Mouse (Mus musculus) thymus, postnatal 14 days (tissue): Measurements from ENCODE around the gene Smco3.
"Not testable (repeated sequence)": the region's sequence is repeated elsewhere in the genome, so short reads cannot be mapped to it uniquely, and the experiment has no call there.

ENCODE experiments used
- DNase-seq: peaks from one replicate; pipeline ENCODE4 v3.0.0; 2021

Smco3 gene

DNA sequence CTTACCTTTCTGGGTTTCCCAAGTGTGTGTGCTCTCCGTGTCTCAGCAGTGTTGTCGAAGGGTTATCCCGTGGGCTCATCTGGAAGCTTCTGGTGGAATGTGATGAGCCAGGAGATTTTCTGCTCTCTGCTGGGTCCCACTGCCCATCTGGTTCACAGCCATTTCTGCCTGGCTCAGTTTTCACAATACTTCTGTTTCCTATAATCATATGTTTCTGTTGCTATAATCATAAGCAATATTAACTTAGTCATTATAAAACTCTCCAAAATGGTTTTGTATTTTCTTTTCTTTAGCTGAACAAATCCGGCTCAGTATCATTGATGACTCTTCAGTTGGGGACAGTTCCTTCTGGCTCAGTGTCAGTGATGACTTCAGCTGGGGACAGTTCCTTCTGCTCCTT lies at the start of gene Smco3:
Smco3 (minus strand) TSS at position 101 of the 400 bp plus-strand sequence.
- DNase-seq, result no peak

DNA sequence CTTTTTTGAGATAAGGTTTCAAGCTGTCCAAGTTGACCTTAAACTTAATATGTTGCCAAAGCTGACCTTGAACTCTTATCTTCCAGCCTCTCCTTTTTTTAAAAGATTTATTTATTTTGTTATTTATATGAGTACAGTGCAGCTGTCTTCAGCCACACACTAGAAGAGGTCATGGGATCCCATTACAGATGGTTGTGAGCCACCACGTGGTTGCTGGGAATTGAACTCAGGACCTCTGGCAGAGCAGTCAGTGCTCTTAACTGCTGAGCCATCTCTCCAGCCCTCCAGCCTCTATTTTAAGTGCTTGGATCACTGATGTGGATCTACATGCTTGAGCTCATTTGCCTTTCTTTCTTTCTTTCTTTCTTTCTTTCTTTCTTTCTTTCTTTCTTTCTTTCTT lies 49.5 kb upstream of the Smco3 start:
- DNase-seq, result not testable (repeated sequence)

DNA sequence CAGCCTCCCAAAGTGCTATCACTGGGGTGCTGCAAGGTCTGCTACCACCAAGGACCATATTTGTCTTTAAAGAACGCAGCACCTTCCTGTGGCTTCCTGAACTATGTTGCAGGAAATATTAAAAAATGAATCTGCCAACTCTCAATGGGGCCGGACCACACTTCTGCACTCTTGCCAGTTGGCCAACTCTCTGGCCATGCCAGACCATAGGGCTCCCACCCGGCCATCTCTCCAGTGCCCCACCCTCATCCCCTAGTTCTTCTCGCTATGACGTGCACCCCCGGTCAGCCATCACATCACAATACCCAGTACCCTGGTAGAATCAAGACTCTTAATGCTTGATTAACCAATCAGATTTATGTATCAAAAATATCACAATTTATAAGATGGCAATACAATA lies 48.7 kb upstream of the Smco3 start:
- DNase-seq, result no peak

DNA sequence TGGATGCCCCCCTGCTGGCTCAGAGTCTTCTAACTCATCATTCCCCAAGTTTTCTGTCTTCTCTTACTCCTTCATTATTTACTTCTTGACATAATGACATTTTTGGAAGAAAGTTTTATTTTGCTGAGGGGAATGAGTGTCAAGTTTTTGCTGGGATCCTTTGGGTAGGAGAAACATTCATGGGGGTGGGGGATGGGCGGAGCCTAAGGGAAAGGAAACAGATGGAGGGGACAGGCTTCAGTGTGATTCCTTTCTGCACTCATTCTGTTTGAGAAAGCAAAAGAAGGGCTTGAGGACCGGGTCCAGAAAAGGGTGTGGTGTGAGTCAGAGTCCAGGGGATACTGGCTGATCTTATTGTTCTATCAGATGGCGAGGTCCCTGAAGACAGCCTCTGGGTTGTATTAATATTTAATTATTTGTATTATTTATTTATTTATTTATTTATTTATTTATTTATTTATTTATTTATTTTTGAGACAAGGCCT lies 48.2 kb upstream of the Smco3 start:
- DNase-seq, result no peak

DNA sequence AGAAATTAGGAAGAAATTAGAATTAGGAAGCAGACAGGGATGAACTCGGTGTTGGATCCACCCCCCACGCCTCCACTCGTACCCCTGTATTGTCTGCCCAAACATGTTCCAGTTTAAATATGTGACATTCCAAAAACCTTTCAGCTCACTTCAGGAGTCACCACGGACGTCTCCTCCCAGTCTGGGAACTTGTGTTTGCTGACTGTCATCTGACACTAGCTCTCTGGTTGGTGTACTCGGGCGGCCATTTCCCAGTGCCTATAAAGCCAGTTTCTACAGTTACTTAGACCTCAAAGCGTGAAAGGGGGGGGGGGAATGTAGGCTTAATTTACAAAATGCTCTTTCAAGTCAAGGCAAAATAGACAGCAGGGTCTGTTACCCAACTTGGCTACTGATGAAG lies 46.4 kb upstream of the Smco3 start:
- no peak for DNase-seq

DNA sequence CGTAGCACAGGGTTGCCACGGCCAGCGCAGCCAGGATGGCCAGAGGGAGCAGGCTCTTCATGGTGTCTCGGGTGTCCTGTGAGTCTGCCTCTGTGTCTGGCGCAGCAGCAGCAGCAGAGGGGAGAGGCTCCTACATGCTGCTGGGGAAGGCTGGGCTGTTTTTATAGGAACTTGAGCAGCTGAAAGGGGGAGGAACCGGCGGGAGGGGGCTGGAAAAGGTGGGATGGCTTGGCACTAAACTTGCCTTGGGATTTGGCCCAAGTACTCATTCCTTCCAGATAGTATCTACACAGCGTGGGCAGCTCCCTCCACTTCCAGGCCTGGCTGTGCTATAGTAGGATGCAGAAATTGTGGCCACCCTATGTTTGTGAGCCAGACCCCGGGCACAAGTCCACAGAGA lies 40.4 kb upstream of the Smco3 start, which contains the start of gene Mgp:
Mgp (minus strand) TSS at position 154 of the 400 bp plus-strand sequence.
- DNase-seq, result no peak

DNA sequence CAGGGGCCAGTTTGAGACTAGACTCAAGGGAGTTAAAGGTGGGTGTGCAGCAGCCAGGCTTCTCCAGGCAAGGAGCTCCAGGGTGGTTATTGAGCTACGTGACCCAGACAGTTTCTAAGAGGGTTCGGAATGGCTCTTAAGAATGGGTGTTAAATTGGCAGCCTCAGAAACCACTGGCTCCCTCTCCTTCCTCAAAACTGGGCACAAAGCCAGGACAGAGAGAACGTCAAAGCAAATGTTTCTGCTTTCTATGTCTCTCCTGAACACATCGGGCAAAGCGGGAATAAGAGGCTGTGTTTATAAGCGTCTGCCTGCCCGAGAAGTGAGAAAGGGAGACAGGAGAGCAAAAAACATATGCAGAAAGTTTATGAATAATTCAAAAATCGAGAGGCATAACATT lies 39.3 kb upstream of the Smco3 start:
- DNase-seq, result no peak

DNA sequence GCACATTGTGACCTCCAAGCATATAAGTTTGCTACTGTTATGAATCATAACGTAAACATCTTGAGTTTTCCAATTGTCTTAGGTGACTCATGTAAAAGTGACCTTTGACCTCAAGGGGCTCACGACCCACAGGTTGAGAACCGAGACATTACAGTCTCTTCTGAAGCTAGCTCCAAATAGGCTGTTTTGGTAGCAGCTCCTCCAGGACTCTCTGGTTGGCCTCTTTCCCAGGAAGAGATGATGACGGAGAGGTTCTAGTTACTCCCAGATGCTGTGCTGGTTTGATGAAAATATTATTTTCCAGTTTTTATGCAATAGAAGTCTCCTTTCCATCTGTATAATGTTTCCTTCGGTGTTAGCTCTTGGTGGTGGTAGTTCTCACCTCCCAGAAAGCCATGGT lies 33.7 kb upstream of the Smco3 start:
- no peak for DNase-seq

DNA sequence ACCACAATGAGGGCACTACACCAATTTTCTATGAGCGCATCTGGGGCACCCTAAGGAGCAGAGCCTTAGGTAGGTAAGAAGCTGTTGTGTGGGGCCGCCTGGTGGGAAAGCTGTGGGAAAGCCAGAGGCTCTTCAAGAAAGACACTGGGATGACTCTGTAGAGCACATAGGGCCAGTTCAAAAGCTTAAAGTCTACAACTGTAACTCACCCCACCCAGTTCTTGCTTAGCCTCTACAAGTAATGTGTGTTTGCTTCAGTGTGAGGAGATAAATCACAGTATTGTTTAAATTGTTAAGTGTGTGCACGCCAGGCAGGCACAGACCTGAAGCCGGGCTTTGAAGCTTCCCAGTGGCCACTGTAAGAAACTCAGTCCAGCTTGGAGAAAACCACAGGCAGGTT lies 30.9 kb upstream of the Smco3 start:
- DNase-seq, result no peak

DNA sequence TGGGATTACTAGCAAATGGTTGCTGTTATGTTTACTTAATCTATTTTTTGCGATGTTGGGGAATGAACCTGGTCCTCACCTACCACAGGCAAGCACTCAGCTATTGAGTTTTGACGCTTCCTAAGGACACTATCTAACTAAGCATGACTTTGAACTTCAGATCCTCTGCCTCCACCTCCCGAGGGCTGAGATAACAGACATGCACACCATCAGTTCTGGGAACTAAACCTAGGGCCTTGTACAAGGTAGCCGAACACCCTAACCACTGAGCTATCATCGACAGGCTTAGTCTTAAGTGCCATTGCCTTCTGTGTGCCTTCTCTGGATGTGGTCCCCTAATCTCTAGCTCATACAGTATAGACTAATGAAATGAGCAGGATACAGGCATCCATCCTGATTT lies 30.1 kb upstream of the Smco3 start:
- DNase-seq, result no peak

DNA sequence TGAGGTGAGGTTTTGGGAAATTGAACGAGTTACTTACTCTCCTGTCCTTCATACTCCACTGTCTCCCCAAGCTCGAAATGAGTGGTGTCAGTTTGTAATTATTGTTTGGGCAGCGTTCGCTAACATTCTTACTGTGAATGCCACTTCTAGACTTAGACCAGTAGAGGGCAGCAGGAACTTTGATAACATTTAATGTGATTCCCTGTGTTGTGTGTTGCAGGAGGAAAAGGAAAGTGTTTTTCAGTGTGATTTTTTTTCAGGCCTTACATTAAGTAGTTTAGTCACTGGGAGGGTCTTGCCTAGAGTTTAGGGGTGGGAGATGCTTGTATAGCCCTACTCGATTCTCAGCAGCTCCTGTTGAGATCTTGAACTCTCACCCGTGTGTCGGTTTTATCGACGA lies 25.8 kb upstream of the Smco3 start:
- peak; percentile 37 for DNase-seq

DNA sequence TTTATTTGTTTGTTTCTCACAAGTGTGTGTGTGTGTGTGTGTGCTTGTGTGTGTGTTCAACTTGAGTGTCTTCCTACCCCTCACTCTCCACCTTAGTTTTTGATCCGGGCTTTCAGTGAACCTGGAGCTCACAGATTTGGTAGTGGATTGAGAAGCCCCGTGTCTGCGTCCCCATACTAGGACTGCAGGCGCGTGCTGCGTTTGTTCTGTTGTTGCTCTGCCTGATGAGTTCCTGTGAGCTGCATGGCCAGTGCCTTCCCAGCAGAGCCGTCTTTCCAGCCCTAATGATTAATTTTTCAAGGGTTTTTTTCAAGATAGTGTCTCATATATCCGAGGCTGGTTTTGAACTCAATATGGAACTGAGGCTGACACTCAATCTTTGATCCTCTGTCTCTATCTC lies 23.2 kb upstream of the Smco3 start:
- DNase-seq, result no peak

DNA sequence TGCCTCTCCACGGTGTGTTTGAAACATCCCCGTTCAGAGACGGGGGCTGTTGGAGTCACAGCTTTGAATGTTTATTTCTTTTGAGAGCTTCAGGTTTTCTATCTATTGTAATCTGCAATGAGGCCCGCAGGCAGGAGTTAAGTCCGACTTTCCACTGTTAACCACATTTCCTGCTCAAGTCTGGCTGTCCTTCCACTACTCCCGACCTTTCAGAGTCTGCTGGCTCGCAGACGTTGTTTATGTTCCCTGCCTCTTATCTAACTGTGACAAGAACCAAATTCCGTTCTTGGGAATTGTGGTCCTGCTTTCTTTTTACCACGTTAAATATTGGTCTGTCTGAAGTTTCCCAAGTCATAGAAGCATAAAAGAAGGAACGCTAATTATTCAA lies 22.6 kb upstream of the Smco3 start:
- no peak for DNase-seq

DNA sequence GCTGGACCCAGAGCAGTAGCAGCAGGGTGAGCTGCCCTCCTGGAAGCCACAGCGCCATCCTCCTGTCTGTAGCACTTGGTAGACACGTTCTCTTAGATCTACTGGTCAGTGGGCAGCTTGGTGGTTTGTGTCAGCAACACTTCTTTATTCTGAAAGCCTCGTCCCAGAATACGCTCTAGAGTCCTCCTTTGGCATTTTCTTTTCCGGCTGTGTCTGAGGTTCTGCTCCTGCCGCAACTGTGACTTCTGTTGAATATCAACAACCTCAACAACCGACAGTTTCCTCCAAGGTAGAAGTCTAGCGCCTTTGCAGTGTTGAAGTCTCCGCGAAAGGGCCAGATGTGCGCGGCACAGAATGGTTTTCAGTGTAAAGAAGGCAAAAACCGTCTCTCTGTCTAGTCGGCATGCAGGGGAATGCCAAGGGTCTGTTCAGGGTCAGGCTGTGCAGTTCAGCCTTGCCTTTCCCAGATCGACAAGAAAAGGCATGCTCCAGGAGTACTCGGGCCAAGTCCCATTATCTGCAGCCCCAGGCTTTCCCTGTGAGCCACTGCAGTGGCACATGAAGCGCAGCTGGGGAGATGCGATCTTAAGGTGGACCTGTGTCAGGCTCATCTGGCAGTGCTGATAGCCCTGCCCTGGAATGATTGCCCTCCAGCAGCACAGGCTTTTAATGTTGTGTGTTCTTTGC lies 22.1 kb upstream of the Smco3 start, which contains the start of gene Art4:
Art4 (minus strand) TSS at position 548 of the 687 bp plus-strand sequence.
- peak; percentile 75 for DNase-seq

DNA sequence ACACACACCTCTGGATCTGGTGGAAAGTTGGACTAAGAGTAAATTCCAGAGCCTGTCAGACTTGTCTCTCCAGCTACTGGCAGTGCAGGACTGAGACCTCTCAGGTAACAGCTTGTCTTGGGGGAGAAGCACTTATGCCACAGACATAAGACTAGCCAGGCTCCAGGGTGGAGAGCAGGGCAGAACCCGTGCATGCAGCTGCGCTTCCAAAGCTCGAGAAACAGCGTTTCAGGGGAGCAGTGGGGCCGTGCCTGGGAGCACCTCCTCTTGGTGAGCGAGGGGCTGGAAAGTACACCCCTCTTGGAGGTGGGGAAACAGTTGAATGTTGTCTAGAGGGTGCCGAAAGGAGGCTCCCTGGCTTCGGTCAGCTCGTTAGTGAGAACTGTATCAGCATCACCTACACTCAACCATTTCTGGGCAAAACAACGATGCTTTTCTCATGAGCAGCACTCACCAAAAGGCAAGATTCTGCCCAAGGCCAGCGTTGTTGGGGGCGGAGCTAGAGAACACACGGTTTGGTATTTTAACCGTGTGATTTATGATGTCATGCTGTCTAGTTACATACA lies 20.9 kb upstream of the Smco3 start:
- peak; percentile 71 for DNase-seq

DNA sequence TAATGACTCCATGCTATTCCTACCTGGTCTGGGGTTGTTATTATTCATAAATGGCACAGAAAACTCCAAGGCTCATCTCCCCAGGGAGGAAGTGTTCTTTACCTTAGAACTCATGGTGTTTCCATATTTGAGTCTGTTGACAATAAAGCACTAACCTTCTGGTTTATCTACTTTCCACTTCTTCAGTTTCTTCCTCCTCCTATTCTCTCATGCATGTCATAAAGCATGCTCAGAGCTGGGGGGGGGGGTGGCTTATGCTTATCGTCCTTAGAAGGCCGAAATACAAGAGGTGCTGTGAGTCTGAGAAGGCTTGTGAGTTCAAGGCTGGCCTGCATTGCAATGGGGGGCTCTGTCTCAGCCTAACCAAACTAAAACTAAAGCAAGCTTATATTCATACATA lies 19.9 kb upstream of the Smco3 start:
- no peak for DNase-seq

DNA sequence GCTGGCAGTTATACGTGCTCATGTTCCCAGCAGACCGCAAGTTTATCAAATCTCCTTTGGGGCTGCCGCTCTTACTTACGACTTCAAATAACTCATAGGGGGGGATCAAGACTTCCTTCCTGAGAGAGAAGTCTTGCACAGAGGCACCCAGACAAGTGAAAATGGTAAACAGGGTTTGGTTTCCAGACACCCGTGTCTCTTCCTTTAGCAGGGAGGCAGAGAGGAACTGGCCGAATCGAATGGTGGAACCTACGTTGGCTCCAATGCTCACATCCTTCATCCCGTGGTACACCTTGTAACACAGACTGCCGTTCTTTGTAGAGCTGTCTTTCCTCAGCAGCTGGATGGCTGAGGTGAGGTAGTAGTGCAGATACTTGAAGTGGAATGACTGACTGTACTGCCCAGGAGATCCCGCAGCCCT lies 19.1 kb upstream of the Smco3 start:
- peak; percentile 77 for DNase-seq

DNA sequence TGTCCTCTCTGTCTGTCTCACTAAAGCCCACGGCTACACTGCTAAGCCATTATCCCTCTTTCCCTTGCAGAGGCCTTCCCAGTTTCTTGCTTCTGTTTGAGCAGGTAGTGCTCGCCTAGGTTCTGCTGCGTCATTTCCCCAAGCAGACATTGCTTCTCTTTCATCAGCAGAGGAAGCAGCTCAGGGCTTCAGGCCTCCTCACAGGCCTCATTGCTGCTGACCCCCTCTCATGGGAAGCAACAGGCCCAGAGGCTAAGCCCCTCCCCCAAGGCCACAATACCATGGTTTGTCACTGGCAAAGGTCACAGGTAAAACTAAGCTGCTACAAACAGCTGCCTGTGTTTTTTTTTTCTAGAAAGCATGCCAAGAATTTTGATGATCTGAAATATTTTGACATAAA lies 17.5 kb upstream of the Smco3 start:
- peak; percentile 43 for DNase-seq

DNA sequence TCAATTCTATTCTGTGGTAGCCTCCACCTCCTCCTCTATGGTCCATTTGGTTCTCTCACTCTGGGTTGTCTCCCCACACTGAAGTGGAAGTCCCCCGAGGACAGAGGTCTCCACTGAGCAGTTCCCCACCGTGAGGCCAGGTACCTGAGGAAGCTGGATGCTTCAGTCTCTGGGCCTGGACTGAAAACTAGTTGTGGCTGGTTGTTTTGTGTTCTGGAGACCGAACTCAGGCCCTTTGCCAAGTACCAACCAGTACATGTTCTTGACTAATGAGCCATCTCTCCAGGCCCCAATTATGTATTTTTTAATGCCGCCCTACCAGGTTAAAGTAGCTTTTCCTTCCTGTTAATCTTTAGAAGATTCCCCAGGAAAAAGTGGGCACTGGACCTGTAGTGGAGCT lies 17.1 kb upstream of the Smco3 start:
- no peak for DNase-seq

DNA sequence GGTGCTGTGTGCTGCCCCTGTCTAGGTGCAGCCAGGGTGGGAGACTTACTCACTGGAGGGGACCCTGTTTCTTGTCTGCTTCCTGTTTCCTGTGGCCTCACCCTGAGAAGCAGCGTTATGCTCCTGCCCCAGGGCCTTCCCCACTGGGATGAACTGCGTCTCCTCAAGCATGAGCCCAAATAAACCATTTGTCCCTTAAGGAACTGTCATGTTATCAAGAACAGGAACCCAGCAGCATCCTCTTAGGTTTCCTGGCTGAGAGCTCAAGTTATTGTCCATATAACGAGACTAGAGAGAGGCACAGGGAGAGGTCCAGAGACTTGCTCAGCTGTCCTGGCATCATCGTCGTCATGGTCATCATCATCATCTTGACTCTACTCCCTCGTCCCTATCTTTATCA lies 15.0 kb upstream of the Smco3 start:
- DNase-seq, result no peak

DNA sequence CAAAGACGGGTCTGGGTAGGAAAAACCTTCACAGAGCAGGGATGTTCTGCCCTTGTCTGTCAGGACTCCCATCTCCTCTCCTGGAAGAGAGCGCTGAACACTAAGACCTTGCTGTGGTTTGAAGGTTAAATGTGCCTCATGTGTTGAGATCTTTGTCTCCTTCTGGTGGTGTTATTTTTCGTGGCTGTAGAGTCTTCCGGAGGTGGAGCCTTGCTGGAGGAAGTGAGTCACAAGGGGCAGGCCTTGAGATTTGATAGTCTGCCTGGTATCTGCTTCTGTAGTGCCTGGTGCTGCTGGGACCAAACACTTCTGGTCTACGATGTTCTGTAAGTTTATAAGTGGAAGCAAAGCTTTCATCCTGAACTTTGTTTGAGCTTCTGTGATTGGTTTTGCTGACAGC lies 13.7 kb upstream of the Smco3 start:
- no peak for DNase-seq

DNA sequence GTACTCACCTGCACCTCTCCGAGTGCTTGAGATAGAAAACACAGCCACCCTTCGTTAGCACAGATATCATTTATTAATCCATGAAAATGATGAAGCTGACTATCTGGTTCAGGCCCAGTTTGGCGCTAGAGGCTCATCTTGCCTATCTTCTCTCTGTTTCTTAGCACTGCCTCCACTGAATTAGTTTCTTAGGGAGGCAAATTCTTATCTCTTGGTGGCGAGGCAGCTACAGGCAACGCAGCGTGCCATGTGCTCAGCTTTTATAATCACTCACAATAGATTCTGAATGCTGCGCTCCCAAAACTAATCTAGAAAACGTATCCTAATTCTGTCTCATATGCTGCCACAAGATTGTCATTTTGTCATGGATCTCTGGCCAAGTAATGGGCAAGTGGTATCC lies 13.1 kb upstream of the Smco3 start:
- DNase-seq, result no peak

DNA sequence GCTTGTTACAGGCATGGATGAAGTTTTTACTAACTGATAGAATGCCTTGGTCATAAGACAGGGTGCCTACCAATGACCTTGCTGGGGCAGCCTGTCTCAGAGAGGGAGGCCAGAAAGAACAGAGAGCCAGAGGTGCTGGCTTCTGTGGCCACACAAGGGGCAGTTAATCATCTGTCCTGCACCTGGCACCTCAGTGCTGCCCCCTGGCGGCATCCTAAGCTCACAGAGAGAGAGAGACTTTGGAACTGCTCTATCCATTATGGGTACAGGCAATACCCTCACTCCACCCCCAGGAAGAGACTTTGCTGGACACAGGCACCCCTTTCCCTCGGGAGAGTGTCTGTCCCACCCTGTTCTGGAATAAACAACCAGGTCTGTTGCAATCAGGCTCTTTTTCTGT lies 12.5 kb upstream of the Smco3 start:
- peak; percentile 71 for DNase-seq

DNA sequence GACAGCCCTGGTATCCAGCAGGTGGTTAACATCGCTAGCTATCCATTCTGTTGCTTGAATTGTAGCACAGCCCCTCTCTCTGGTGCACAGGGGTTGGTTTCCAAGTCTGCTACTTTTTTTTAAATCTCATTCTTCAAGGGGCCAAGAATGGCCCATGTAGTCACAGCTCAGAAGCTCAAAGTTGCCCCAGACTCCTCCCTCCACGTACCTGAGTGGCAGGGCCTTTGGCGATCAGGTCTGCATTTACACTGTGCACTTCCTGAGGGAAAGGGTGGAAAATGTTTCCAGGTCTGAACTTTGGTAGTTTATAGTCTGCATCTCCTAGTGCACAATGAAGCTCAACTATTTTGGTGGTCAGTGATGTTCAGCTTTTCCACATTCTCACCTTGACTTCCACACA lies 12.0 kb upstream of the Smco3 start:
- no peak for DNase-seq
